Mouse (Mus musculus) spleen, postnatal 14 days (tissue): ENCODE data around the gene Slc25a54.

Experiments
- DNase-seq, 2 experiments: peaks; one replicate each; pipeline ENCODE4 v3.0.0; 2021 to 2022; ENCODE audit warnings: low spot score in 2 of 2

The Slc25a54 gene

GRCm38 (mm10) chr3:109080169-109080568, at the start of gene Slc25a54:
Slc25a54 (plus strand) TSS chr3:109080469.
- DNase-seq, result no peak

GRCm38 (mm10) chr3:109030817-109031216, 49.5 kb upstream of the Slc25a54 start:
- no peak for DNase-seq

GRCm38 (mm10) chr3:109031626-109032025, 48.6 kb upstream of the Slc25a54 start:
- DNase-seq, result no peak

- DNase-seq, result no peak
Measured at GRCm38 (mm10) chr3:109032306-109032705, 48.0 kb upstream of the Slc25a54 start.

GRCm38 (mm10) chr3:109034411-109034810, 45.9 kb upstream of the Slc25a54 start:
- DNase-seq, result no peak

- DNase-seq, result no peak
Measured at GRCm38 (mm10) chr3:109040908-109041307, 39.4 kb upstream of the Slc25a54 start.

- no peak for DNase-seq
Measured at GRCm38 (mm10) chr3:109043395-109043794, 36.9 kb upstream of the Slc25a54 start.

- DNase-seq, result no peak
Measured at GRCm38 (mm10) chr3:109046428-109046827, 33.8 kb upstream of the Slc25a54 start.

- no peak for DNase-seq
Measured at GRCm38 (mm10) chr3:109047707-109048283, 32.5 kb upstream of the Slc25a54 start.

- DNase-seq, result no peak
Measured at GRCm38 (mm10) chr3:109051056-109051945, 29.0 kb upstream of the Slc25a54 start.

GRCm38 (mm10) chr3:109051946-109052331, 28.3 kb upstream of the Slc25a54 start:
- no peak for DNase-seq

- DNase-seq, result no peak
Measured at GRCm38 (mm10) chr3:109059903-109060302, 20.4 kb upstream of the Slc25a54 start.

- DNase-seq, result no peak
Measured at GRCm38 (mm10) chr3:109062391-109062790, 17.9 kb upstream of the Slc25a54 start.

- DNase-seq, result no peak
Measured at GRCm38 (mm10) chr3:109062989-109063388, 17.3 kb upstream of the Slc25a54 start.

GRCm38 (mm10) chr3:109084418-109084817, 4.1 kb downstream of the Slc25a54 start:
- DNase-seq, result no peak

- DNase-seq, result no peak
Measured at GRCm38 (mm10) chr3:109088460-109088859, 8.2 kb downstream of the Slc25a54 start.

- no peak for DNase-seq
Measured at GRCm38 (mm10) chr3:109104702-109105101, 24.4 kb downstream of the Slc25a54 start.

GRCm38 (mm10) chr3:109117136-109117535, 36.9 kb downstream of the Slc25a54 start:
- DNase-seq, result no peak

- no peak for DNase-seq
Measured at GRCm38 (mm10) chr3:109119562-109119961, 39.3 kb downstream of the Slc25a54 start.

- no peak for DNase-seq
Measured at GRCm38 (mm10) chr3:109119973-109120372, 39.7 kb downstream of the Slc25a54 start.

- DNase-seq, result peak in 1 of 2 experiments; percentile 27
Measured at GRCm38 (mm10) chr3:109122641-109123530, 42.6 kb downstream of the Slc25a54 start, which contains the start of gene Slc25a24. Slc25a24 (plus strand) TSS chr3:109123149.

- peak in 1 of 2 experiments; percentile 16 for DNase-seq
Measured at GRCm38 (mm10) chr3:109123531-109123981, 43.3 kb downstream of the Slc25a54 start.
